Mouse (Mus musculus): ENCODE measurements around the gene Mylk3. TPM values are rescaled to one million over a fixed set of nuclear protein-coding genes. Genes with fewer than 3 reads are reported as not detected.

Gene Mylk3
- polyA plus RNA-seq, 1 experiment: not detected

GRCm38 (mm10) chr8:85431281-85432167, 45.4 kb upstream of the Mylk3 start:
- Histone ChIP-seq H3K4me1 (ENCODE audit: control insufficient read depth, insufficient read depth, low read length) (no peaks in the 10 kb centered on the region), H3K9me3 (replicated peaks; ENCODE audit: control insufficient read depth, insufficient read depth, low read length, poor library complexity, severe bottlenecking) (no peaks in the 10 kb centered on the region; the same call in 1 of the 2 replicates), H3K27ac (ENCODE audit: insufficient read depth, low read length) (no peak overlapping the region)

GRCm38 (mm10) chr8:85430801-85431200, 44.7 kb upstream of the Mylk3 start:
- Histone ChIP-seq H3K36me3 (ENCODE audit: control insufficient read depth, insufficient read depth, low read length, poor library complexity, severe bottlenecking) (peaks cover 12% of the 10 kb centered on the region), H3K27ac (ENCODE audit: insufficient read depth, low read length) (peak overlapping the region; percentile 58; the same call in 1 of the 2 replicates), H3K4me1 (ENCODE audit: control insufficient read depth, insufficient read depth, low read length) (no peaks in the 10 kb centered on the region), H3K27me3 (ENCODE audit: control insufficient read depth, insufficient read depth, low read length, poor library complexity, severe bottlenecking) (no peaks in the 10 kb centered on the region; the same call in 1 of the 2 replicates), H3K4me3 (ENCODE audit: low read depth, low read length) (no peak overlapping the region; the same call in 1 of the 2 replicates), H3K9me3 (replicated peaks; ENCODE audit: control insufficient read depth, insufficient read depth, low read length, poor library complexity, severe bottlenecking) (no peaks in the 10 kb centered on the region), H3K9ac (ENCODE audit: low read depth, poor library complexity, severe bottlenecking) (peak overlapping the region; percentile 63)
- TF ChIP-seq POLR2A (IDR thresholded peaks at IDR 0.05; ENCODE audit: insufficient read depth, low read length) (no peak), CTCF (IDR thresholded peaks at IDR 0.05; ENCODE audit: low read depth, low read length) (no peak), EP300 (IDR thresholded peaks at IDR 0.05; ENCODE audit: insufficient read depth, low read depth, low read length) (no peak)

More at GRCm38 (mm10) chr8:85431281-85432167, 45.4 kb upstream of the Mylk3 start:
- peaks cover 5% of the 10 kb centered on the region for H3K36me3 ChIP-seq (ENCODE audit: control insufficient read depth, insufficient read depth, low read length, poor library complexity, severe bottlenecking)
- TF ChIP-seq EP300 (IDR thresholded peaks at IDR 0.05; ENCODE audit: insufficient read depth, low read depth, low read length): no peak
- no peak for TF ChIP-seq CTCF (IDR thresholded peaks at IDR 0.05; ENCODE audit: low read depth, low read length)
- no peak for TF ChIP-seq POLR2A (IDR thresholded peaks at IDR 0.05; ENCODE audit: insufficient read depth, low read length)
- peak overlapping the region; percentile 83 for H3K4me3 ChIP-seq (ENCODE audit: low read depth, low read length)
- H3K9ac ChIP-seq (ENCODE audit: low read depth, poor library complexity, severe bottlenecking): peak overlapping the region; percentile 97
- H3K27me3 ChIP-seq (ENCODE audit: control insufficient read depth, insufficient read depth, low read length, poor library complexity, severe bottlenecking): no peaks in the 10 kb centered on the region; the same call in 1 of the 2 replicates

- H3K27me3 ChIP-seq (ENCODE audit: control insufficient read depth, insufficient read depth, low read length, poor library complexity, severe bottlenecking): no peaks in the 10 kb centered on the region
- peaks cover 1% of the 10 kb centered on the region for H3K4me1 ChIP-seq (ENCODE audit: control insufficient read depth, insufficient read depth, low read length)
- H3K9ac ChIP-seq (ENCODE audit: low read depth, poor library complexity, severe bottlenecking): no peak overlapping the region
- no peak overlapping the region for H3K27ac ChIP-seq (ENCODE audit: insufficient read depth, low read length)
- peaks cover 18% of the 10 kb centered on the region for H3K36me3 ChIP-seq (ENCODE audit: control insufficient read depth, insufficient read depth, low read length, poor library complexity, severe bottlenecking)
- H3K9me3 ChIP-seq (replicated peaks; ENCODE audit: control insufficient read depth, insufficient read depth, low read length, poor library complexity, severe bottlenecking): no peaks in the 10 kb centered on the region
- H3K4me3 ChIP-seq (ENCODE audit: low read depth, low read length): no peak overlapping the region
- TF ChIP-seq CTCF (IDR thresholded peaks at IDR 0.05; ENCODE audit: low read depth, low read length): no peak
- TF ChIP-seq EP300 (IDR thresholded peaks at IDR 0.05; ENCODE audit: insufficient read depth, low read depth, low read length): no peak
- no peak for TF ChIP-seq POLR2A (IDR thresholded peaks at IDR 0.05; ENCODE audit: insufficient read depth, low read length)
Observed at GRCm38 (mm10) chr8:85429219-85429618, 43.1 kb upstream of the Mylk3 start.

GRCm38 (mm10) chr8:85427026-85427425, 40.9 kb upstream of the Mylk3 start:
- TF ChIP-seq EP300 (IDR thresholded peaks at IDR 0.05; ENCODE audit: insufficient read depth, low read depth, low read length) (no peak), CTCF (IDR thresholded peaks at IDR 0.05; ENCODE audit: low read depth, low read length) (no peak), POLR2A (IDR thresholded peaks at IDR 0.05; ENCODE audit: insufficient read depth, low read length) (no peak)
- Histone ChIP-seq H3K4me3 (ENCODE audit: low read depth, low read length) (no peak overlapping the region), H3K9me3 (replicated peaks; ENCODE audit: control insufficient read depth, insufficient read depth, low read length, poor library complexity, severe bottlenecking) (no peaks in the 10 kb centered on the region), H3K4me1 (ENCODE audit: control insufficient read depth, insufficient read depth, low read length) (peaks cover 1% of the 10 kb centered on the region), H3K27ac (ENCODE audit: insufficient read depth, low read length) (peak overlapping the region; percentile 51; the same call in 1 of the 2 replicates), H3K9ac (ENCODE audit: low read depth, poor library complexity, severe bottlenecking) (0 out of 2 replicates have a peak overlapping the region, but pooled peaks have one; percentile 18), H3K36me3 (ENCODE audit: control insufficient read depth, insufficient read depth, low read length, poor library complexity, severe bottlenecking) (peaks cover 25% of the 10 kb centered on the region), H3K27me3 (ENCODE audit: control insufficient read depth, insufficient read depth, low read length, poor library complexity, severe bottlenecking) (no peaks in the 10 kb centered on the region)

GRCm38 (mm10) chr8:85421329-85421728, 35.2 kb upstream of the Mylk3 start:
- H3K27me3 ChIP-seq (ENCODE audit: control insufficient read depth, insufficient read depth, low read length, poor library complexity, severe bottlenecking): no peaks in the 10 kb centered on the region
- peak overlapping the region; percentile 79 for H3K4me3 ChIP-seq (ENCODE audit: low read depth, low read length)
- H3K36me3 ChIP-seq (ENCODE audit: control insufficient read depth, insufficient read depth, low read length, poor library complexity, severe bottlenecking): peaks cover 25% of the 10 kb centered on the region
- H3K4me1 ChIP-seq (ENCODE audit: control insufficient read depth, insufficient read depth, low read length): peaks cover 1% of the 10 kb centered on the region
- H3K27ac ChIP-seq (ENCODE audit: insufficient read depth, low read length): peak overlapping the region; percentile 57
- no peaks in the 10 kb centered on the region for H3K9me3 ChIP-seq (replicated peaks; ENCODE audit: control insufficient read depth, insufficient read depth, low read length, poor library complexity, severe bottlenecking)
- TF ChIP-seq POLR2A (IDR thresholded peaks at IDR 0.05; ENCODE audit: insufficient read depth, low read length) (peak; percentile 52), CTCF (IDR thresholded peaks at IDR 0.05; ENCODE audit: low read depth, low read length) (no peak)
- H3K9ac ChIP-seq (ENCODE audit: low read depth, poor library complexity, severe bottlenecking): peak overlapping the region; percentile 88

GRCm38 (mm10) chr8:85408526-85408925, 22.4 kb upstream of the Mylk3 start:
- no peak overlapping the region for H3K27ac ChIP-seq (ENCODE audit: insufficient read depth, low read length)
- no peaks in the 10 kb centered on the region for H3K4me1 ChIP-seq (ENCODE audit: control insufficient read depth, insufficient read depth, low read length)
- no peak for TF ChIP-seq EP300 (IDR thresholded peaks at IDR 0.05; ENCODE audit: insufficient read depth, low read depth, low read length)
- no peak for TF ChIP-seq POLR2A (IDR thresholded peaks at IDR 0.05; ENCODE audit: insufficient read depth, low read length)
- TF ChIP-seq CTCF (IDR thresholded peaks at IDR 0.05; ENCODE audit: low read depth, low read length): no peak
- no peaks in the 10 kb centered on the region for H3K27me3 ChIP-seq (ENCODE audit: control insufficient read depth, insufficient read depth, low read length, poor library complexity, severe bottlenecking)
- peaks cover 9% of the 10 kb centered on the region for H3K36me3 ChIP-seq (ENCODE audit: control insufficient read depth, insufficient read depth, low read length, poor library complexity, severe bottlenecking)
- no peak overlapping the region for H3K9ac ChIP-seq (ENCODE audit: low read depth, poor library complexity, severe bottlenecking)
- H3K9me3 ChIP-seq (replicated peaks; ENCODE audit: control insufficient read depth, insufficient read depth, low read length, poor library complexity, severe bottlenecking): no peaks in the 10 kb centered on the region; the same call in 1 of the 2 replicates
- H3K4me3 ChIP-seq (ENCODE audit: low read depth, low read length): no peak overlapping the region

Measured in ES-Bruce4 (cell line).